Mouse (Mus musculus): ENCODE data around the gene Fgf15. TPM values are rescaled to one million over a fixed set of nuclear protein-coding genes. Genes with fewer than 3 reads are reported as not detected.

Gene Fgf15
- polyA plus RNA-seq, 1 experiment from 2014 or later, result 0.11 TPM

GRCm38 (mm10) chr7:144942744-144943135 is 46.4 kb downstream of the Fgf15 start:
- H3K9ac ChIP-seq (ENCODE audit: low read depth, low read length), result peak overlapping the region; percentile 67
- WGBS (ENCODE audit: insufficient replicate concordance), result 0% methylated on average over 20 of the region's 20 CpGs
- H3K27ac ChIP-seq (ENCODE audit: low read depth, low read length), result peak overlapping the region; percentile 81
- peaks cover 15% of the 10 kb centered on the region for H3K4me1 ChIP-seq (ENCODE audit: control insufficient read depth, insufficient read depth, low read length)
- H3K9me3 ChIP-seq (replicated peaks; ENCODE audit: control insufficient read depth, low read length), result no peaks in the 10 kb centered on the region
- H3K4me3 ChIP-seq (ENCODE audit: low read depth, low read length), result peak overlapping the region; percentile 79
- no peaks in the 10 kb centered on the region for H3K36me3 ChIP-seq (ENCODE audit: control insufficient read depth, insufficient read depth, low read length)
- ATAC-seq (replicated peaks; ENCODE audit: insufficient number of reproducible peaks, low FRiP score, low TSS enrichment), result no peak
- peak overlapping the region; percentile 98 for H3K4me2 ChIP-seq
- 0 out of 2 replicates have a peak, but pooled peaks cover 3% of the 10 kb centered on the region for H3K27me3 ChIP-seq (ENCODE audit: control insufficient read depth, insufficient read depth, low read length)

GRCm38 (mm10) chr7:144943254-144943653 is 46.9 kb downstream of the Fgf15 start:
- no peaks in the 10 kb centered on the region for H3K36me3 ChIP-seq (ENCODE audit: control insufficient read depth, insufficient read depth, low read length)
- no peaks in the 10 kb centered on the region for H3K9me3 ChIP-seq (replicated peaks; ENCODE audit: control insufficient read depth, low read length)
- H3K27me3 ChIP-seq (ENCODE audit: control insufficient read depth, insufficient read depth, low read length), result 0 out of 2 replicates have a peak, but pooled peaks cover 3% of the 10 kb centered on the region
- peak overlapping the region; percentile 67 for H3K9ac ChIP-seq (ENCODE audit: low read depth, low read length)
- H3K4me2 ChIP-seq, result peak overlapping the region; percentile 98
- peak; percentile 15 for ATAC-seq (replicated peaks; ENCODE audit: insufficient number of reproducible peaks, low FRiP score, low TSS enrichment)
- under 1% methylated on average over 44 of the region's 45 CpGs for WGBS (ENCODE audit: insufficient replicate concordance)
- H3K27ac ChIP-seq (ENCODE audit: low read depth, low read length), result peak overlapping the region; percentile 81
- H3K4me3 ChIP-seq (ENCODE audit: low read depth, low read length), result peak overlapping the region; percentile 79
- H3K4me1 ChIP-seq (ENCODE audit: control insufficient read depth, insufficient read depth, low read length), result peaks cover 12% of the 10 kb centered on the region

Other genes with a start within 250 kb of the Fgf15 start
- 14.3 TPM in 2 replicates for gene Ano1, start 144.6 kb upstream of the Fgf15 start, polyA plus RNA-seq (2014; fragmentation: Nextera tagmentation; extraction: Ambion mirVana)
- 0.19 TPM in 1 of 2 replicates, not detected in the other for gene Fgf3, start 58.4 kb upstream of the Fgf15 start, polyA plus RNA-seq (2014; fragmentation: Nextera tagmentation; extraction: Ambion mirVana)
- not detected in 2 replicates for gene Fgf4, start 49.2 kb upstream of the Fgf15 start, polyA plus RNA-seq (2014; fragmentation: Nextera tagmentation; extraction: Ambion mirVana)
- 17.1 and 21.2 TPM in 2 replicates for gene LTO1, start 18.6 kb downstream of the Fgf15 start, polyA plus RNA-seq (2014; fragmentation: Nextera tagmentation; extraction: Ambion mirVana)
- gene Ccnd1, start 43.4 kb downstream of the Fgf15 start, polyA plus RNA-seq (2014; fragmentation: Nextera tagmentation; extraction: Ambion mirVana), result 71.3 and 100 TPM in 2 replicates